Mouse (Mus musculus): ENCODE data around the gene Car10. TPM values are rescaled to one million over a fixed set of nuclear protein-coding genes. Genes with fewer than 3 reads are reported as not detected.

Gene Car10
- total and polyA plus RNA-seq, 2 experiments from 2014 or later = 45.0 to 54.1 TPM

DNA sequence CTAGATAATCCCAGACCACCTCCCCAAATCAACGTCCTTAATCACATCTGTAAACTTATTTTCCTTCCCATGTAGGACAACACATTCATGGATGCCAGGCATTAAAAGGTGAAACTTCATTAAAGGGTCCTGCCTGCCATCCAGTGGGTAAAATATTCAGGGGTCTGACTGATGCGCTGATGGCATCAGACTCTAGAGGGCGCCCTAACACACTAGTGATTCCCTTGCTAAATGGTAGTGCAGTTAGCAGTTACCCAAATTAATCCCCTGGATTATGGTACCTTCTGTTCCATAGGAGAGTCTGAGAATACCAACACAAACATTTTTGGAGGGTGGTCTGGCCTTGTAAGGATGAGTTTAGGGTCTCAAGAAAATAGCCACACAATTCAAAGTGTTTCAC, 453.1 kb downstream of the Car10 start:
- 5% methylated on average over 3 of the region's 3 CpGs for WGBS
- TF ChIP-seq CTCF (IDR thresholded peaks at IDR 0.05; ENCODE audit: low read depth) = peak; percentile 75
- no peak overlapping the region for H3K4me3 ChIP-seq (ENCODE audit: low read length)
- H3K9me3 ChIP-seq (ENCODE audit: low read length) = no peaks in the 10 kb centered on the region
- no peak overlapping the region for H3K9ac ChIP-seq (replicated peaks; ENCODE audit: low read length)
- DNase-seq (ENCODE audit: low spot score) (peak; percentile 69), ATAC-seq (no peak)
- no peak overlapping the region for H3K27ac ChIP-seq
- H3K27me3 ChIP-seq (ENCODE audit: insufficient read depth, low read length) = no peaks in the 10 kb centered on the region
- no peaks in the 10 kb centered on the region for H3K4me1 ChIP-seq (ENCODE audit: insufficient read depth, low read length)
- H3K4me2 ChIP-seq (ENCODE audit: low read depth, low read length) = no peak overlapping the region
- no peaks in the 10 kb centered on the region for H3K36me3 ChIP-seq (ENCODE audit: insufficient read depth, low read length)

- 88% methylated on average over 3 of the region's 3 CpGs for WGBS
- Histone ChIP-seq H3K9me3 (ENCODE audit: low read length) (no peaks in the 10 kb centered on the region), H3K4me2 (ENCODE audit: low read depth, low read length) (no peak overlapping the region), H3K9ac (replicated peaks; ENCODE audit: low read length) (no peak overlapping the region), H3K36me3 (ENCODE audit: insufficient read depth, low read length) (no peaks in the 10 kb centered on the region), H3K4me3 (ENCODE audit: low read length) (no peak overlapping the region), H3K27me3 (ENCODE audit: insufficient read depth, low read length) (no peaks in the 10 kb centered on the region), H3K27ac (no peak overlapping the region), H3K4me1 (ENCODE audit: insufficient read depth, low read length) (no peaks in the 10 kb centered on the region)
- no peak for TF ChIP-seq CTCF (IDR thresholded peaks at IDR 0.05; ENCODE audit: low read depth)
- DNase-seq (ENCODE audit: low spot score) = no peak
- ATAC-seq = no peak
These were observed 461.3 kb downstream of the Car10 start for GRCm38 (mm10) chr11:93559118-93559517.

DNA sequence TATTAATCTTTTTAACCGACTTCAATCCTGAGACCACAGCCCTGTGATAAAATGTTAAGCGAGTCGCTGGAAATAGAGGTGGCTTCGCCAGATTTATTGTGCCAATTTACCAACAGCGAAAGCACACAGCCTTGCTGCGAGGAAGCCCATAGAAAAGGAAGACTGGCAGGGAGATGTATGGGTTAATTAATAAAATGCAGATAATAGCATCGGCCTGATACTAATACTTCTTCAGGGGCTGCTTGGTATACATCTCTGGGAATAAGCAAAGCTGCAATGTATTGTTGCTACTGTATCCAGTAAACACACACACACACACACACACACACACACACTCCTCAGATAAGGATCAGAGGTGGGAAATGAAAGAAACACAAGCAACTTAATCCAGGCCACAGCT, 462.7 kb downstream of the Car10 start:
- Histone ChIP-seq H3K4me1 (ENCODE audit: insufficient read depth, low read length) (no peaks in the 10 kb centered on the region), H3K9me3 (ENCODE audit: low read length) (no peaks in the 10 kb centered on the region), H3K4me3 (ENCODE audit: low read length) (no peak overlapping the region), H3K36me3 (ENCODE audit: insufficient read depth, low read length) (no peaks in the 10 kb centered on the region), H3K27ac (peak overlapping the region; percentile 0; the same call in 1 of the 2 replicates), H3K4me2 (ENCODE audit: low read depth, low read length) (no peak overlapping the region), H3K27me3 (ENCODE audit: insufficient read depth, low read length) (no peaks in the 10 kb centered on the region), H3K9ac (replicated peaks; ENCODE audit: low read length) (no peak overlapping the region)
- 55% methylated on average over 7 of the region's 7 CpGs for WGBS
- DNase-seq (ENCODE audit: low spot score) (peak; percentile 24), ATAC-seq (peak; percentile 21; the same call in 1 of the 2 replicates)
- TF ChIP-seq CTCF (IDR thresholded peaks at IDR 0.05; ENCODE audit: low read depth) = no peak

DNA sequence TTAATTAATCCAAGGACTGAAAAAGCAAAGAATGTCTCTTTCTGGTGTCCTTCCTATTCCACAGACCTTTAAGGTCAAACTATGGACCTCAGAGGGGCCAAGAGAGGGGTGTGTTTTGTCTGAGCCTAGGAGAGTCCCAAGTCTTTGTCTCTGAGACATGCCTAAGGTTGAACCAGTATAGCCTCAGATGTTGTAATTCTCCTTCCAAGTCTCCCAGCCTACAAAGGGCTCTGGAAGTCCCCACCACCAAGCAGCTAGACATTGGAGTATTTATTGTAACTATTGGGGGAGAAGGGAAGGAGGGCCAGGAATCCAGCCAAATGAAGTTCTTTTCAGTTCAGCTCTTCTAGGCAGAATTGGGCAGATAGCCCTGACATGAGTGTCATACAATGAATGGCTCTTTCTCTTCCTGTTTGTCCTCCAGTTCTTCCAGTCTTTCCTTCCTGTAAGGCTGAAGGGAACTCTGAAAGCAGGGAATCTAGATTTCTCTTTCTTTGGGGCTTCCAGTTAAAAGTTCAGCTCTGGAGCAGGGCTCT, 464.6 kb downstream of the Car10 start:
- peak overlapping the region; percentile 20; the same call in 1 of the 2 replicates for H3K27ac ChIP-seq

DNA sequence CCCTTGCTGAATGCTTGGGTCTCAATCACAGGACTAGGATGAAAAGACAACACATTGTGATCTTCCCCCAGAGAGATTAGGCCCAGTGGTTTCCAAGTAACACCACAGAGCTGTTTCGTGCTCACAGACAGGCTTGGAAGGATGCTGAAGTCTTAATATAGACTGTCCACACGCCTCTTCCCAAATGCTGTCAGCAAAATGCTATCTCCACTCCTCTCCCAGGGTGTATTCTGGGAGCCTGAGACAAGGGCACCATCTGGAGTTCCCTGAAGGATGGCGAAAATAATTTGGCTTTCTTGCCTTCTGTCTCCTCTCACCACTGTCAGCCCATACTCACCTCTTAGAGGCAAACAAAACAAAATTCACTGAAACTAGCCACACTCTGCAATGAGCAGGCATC, 467.9 kb downstream of the Car10 start:
- Histone ChIP-seq H3K9ac (replicated peaks; ENCODE audit: low read length) (no peak overlapping the region), H3K9me3 (ENCODE audit: low read length) (no peaks in the 10 kb centered on the region), H3K27me3 (ENCODE audit: insufficient read depth, low read length) (no peaks in the 10 kb centered on the region), H3K4me2 (ENCODE audit: low read depth, low read length) (no peak overlapping the region), H3K27ac (no peak overlapping the region), H3K4me1 (ENCODE audit: insufficient read depth, low read length) (no peaks in the 10 kb centered on the region), H3K4me3 (ENCODE audit: low read length) (no peak overlapping the region), H3K36me3 (ENCODE audit: insufficient read depth, low read length) (no peaks in the 10 kb centered on the region)
- no peak for ATAC-seq
- DNase-seq (ENCODE audit: low spot score) = no peak
- TF ChIP-seq CTCF (IDR thresholded peaks at IDR 0.05; ENCODE audit: low read depth) = no peak
- WGBS = 49% methylated on average over 3 of the region's 3 CpGs

More for the DNA sequence above, 464.6 kb downstream of the Car10 start:
- ATAC-seq = no peak
- Histone ChIP-seq H3K9ac (replicated peaks; ENCODE audit: low read length) (no peak overlapping the region), H3K4me1 (ENCODE audit: insufficient read depth, low read length) (no peaks in the 10 kb centered on the region), H3K4me2 (ENCODE audit: low read depth, low read length) (no peak overlapping the region), H3K4me3 (ENCODE audit: low read length) (no peak overlapping the region), H3K9me3 (ENCODE audit: low read length) (no peaks in the 10 kb centered on the region), H3K36me3 (ENCODE audit: insufficient read depth, low read length) (no peaks in the 10 kb centered on the region), H3K27me3 (ENCODE audit: insufficient read depth, low read length) (no peaks in the 10 kb centered on the region)
- peak; percentile 54 for DNase-seq (ENCODE audit: low spot score)
- TF ChIP-seq CTCF (IDR thresholded peaks at IDR 0.05; ENCODE audit: low read depth) = no peak

DNA sequence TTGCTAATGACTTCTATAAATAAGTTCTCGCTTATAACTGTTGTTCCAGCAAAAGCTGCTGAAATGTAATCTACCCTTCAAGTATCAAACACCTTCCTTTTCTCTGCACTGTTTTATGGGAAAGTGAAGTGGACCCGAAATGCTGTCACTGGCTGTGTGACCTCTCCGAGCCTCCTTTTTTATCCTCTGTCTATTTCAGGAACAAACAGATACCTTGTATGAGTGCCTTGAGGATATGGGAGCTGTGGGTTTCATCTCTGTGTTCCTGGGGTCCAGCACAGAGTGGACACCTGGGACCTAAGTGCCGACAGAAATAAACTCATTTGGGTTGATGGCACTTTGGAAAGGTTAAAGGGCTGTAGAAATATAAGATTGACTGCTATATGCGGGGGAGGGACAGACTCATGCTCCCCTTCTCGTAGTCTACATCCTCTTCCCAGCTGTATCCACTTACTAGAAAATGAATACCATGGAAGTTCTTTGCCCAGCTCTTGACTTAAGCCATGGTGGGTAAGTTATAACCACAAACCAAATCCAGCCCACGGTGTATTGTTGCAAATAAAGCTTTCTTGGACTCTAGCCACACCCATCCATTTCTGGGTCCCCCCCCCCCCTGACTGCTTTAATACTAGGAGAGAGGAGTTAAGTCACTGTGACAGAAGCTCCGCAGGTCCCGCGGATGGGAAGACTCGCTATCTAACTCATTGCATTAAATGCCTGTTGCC, 474.3 kb downstream of the Car10 start:
- no peak overlapping the region for H3K4me2 ChIP-seq (ENCODE audit: low read depth, low read length)
- DNase-seq (ENCODE audit: low spot score) = no peak
- no peak for TF ChIP-seq CTCF (IDR thresholded peaks at IDR 0.05; ENCODE audit: low read depth)
- H3K27me3 ChIP-seq (ENCODE audit: insufficient read depth, low read length) = no peaks in the 10 kb centered on the region
- no peak overlapping the region for H3K27ac ChIP-seq
- no peaks in the 10 kb centered on the region for H3K4me1 ChIP-seq (ENCODE audit: insufficient read depth, low read length)
- H3K9me3 ChIP-seq (ENCODE audit: low read length) = no peaks in the 10 kb centered on the region
- no peak overlapping the region for H3K9ac ChIP-seq (replicated peaks; ENCODE audit: low read length)
- H3K4me3 ChIP-seq (ENCODE audit: low read length) = no peak overlapping the region
- no peaks in the 10 kb centered on the region for H3K36me3 ChIP-seq (ENCODE audit: insufficient read depth, low read length)
- ATAC-seq = no peak
- WGBS = 78% methylated on average over 11 of the region's 11 CpGs

DNA sequence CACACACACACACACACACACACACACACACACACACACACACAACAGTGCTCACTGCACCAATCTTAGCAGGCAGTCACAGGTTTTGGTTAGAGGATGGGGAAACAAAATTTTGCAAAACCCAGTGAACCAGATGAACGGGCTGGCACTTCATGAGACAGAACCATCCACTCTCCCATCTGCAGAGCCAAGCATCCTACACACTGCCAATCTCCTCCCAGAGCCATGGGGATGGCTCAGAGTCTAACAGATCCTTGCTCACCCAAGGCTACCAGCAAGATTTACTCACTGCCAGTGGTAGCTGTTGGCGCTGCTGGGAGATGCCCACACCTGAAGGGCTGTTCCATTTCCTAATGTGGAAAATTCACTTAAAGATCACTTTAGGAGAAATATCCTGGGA, 479.6 kb downstream of the Car10 start:
- Histone ChIP-seq H3K9me3 (ENCODE audit: low read length) (no peaks in the 10 kb centered on the region), H3K27me3 (ENCODE audit: insufficient read depth, low read length) (no peaks in the 10 kb centered on the region), H3K4me1 (ENCODE audit: insufficient read depth, low read length) (no peaks in the 10 kb centered on the region), H3K36me3 (ENCODE audit: insufficient read depth, low read length) (no peaks in the 10 kb centered on the region), H3K27ac (no peak overlapping the region), H3K4me2 (ENCODE audit: low read depth, low read length) (no peak overlapping the region), H3K4me3 (ENCODE audit: low read length) (no peak overlapping the region), H3K9ac (replicated peaks; ENCODE audit: low read length) (no peak overlapping the region)
- no peak for ATAC-seq
- DNase-seq (ENCODE audit: low spot score) = no peak
- WGBS = 69% methylated on average over 2 of the region's 2 CpGs
- no peak for TF ChIP-seq CTCF (IDR thresholded peaks at IDR 0.05; ENCODE audit: low read depth)

Data from hindbrain, postnatal 0 days (tissue).